Mouse (Mus musculus): ENCODE results near the gene Mta3. TPM values are rescaled to one million over a fixed set of nuclear protein-coding genes. Genes with fewer than 3 reads are reported as not detected.

Gene Mta3
- polyA plus RNA-seq, 1 experiment from 2014 or later: 38.2 TPM

GRCm38 (mm10) chr17:83741243-83741642 is 35.3 kb downstream of the Mta3 start:
- WGBS: 38% methylated on average over 6 of the region's 6 CpGs
- no peak for ATAC-seq
- Histone ChIP-seq H3K9ac (replicated peaks; ENCODE audit: low read depth, low read length) (no peak overlapping the region), H3K4me1 (replicated peaks; ENCODE audit: control insufficient read depth, insufficient read depth, low read length) (peaks cover 22% of the 10 kb centered on the region), H3K36me3 (ENCODE audit: control insufficient read depth, insufficient read depth) (0 out of 2 replicates have a peak, but pooled peaks cover 5% of the 10 kb centered on the region), H3K4me2 (ENCODE audit: low read length) (no peak overlapping the region), H3K4me3 (replicated peaks; ENCODE audit: low read length) (no peak overlapping the region), H3K9me3 (ENCODE audit: control insufficient read depth, low read length) (0 out of 2 replicates have a peak, but pooled peaks cover 3% of the 10 kb centered on the region), H3K27ac (ENCODE audit: low read length) (no peak overlapping the region), H3K27me3 (replicated peaks; ENCODE audit: control insufficient read depth, insufficient read depth, low read length) (no peaks in the 10 kb centered on the region)

GRCm38 (mm10) chr17:83744231-83744824 is 38.4 kb downstream of the Mta3 start:
- ATAC-seq: no peak
- Histone ChIP-seq H3K4me1 (replicated peaks; ENCODE audit: control insufficient read depth, insufficient read depth, low read length) (peaks cover 22% of the 10 kb centered on the region), H3K4me2 (ENCODE audit: low read length) (no peak overlapping the region), H3K4me3 (replicated peaks; ENCODE audit: low read length) (no peak overlapping the region), H3K9ac (replicated peaks; ENCODE audit: low read depth, low read length) (no peak overlapping the region), H3K27ac (ENCODE audit: low read length) (no peak overlapping the region), H3K36me3 (ENCODE audit: control insufficient read depth, insufficient read depth) (0 out of 2 replicates have a peak, but pooled peaks cover 5% of the 10 kb centered on the region), H3K27me3 (replicated peaks; ENCODE audit: control insufficient read depth, insufficient read depth, low read length) (no peaks in the 10 kb centered on the region), H3K9me3 (ENCODE audit: control insufficient read depth, low read length) (0 out of 2 replicates have a peak, but pooled peaks cover 3% of the 10 kb centered on the region)
- 97% methylated on average over 11 of the region's 11 CpGs for WGBS

- no peak for ATAC-seq
- no peak overlapping the region for H3K4me2 ChIP-seq (ENCODE audit: low read length)
- H3K36me3 ChIP-seq (ENCODE audit: control insufficient read depth, insufficient read depth): 0 out of 2 replicates have a peak, but pooled peaks cover 5% of the 10 kb centered on the region
- WGBS: 87% methylated on average over 10 of the region's 10 CpGs
- no peak overlapping the region for H3K9ac ChIP-seq (replicated peaks; ENCODE audit: low read depth, low read length)
- H3K4me3 ChIP-seq (replicated peaks; ENCODE audit: low read length): no peak overlapping the region
- no peak overlapping the region for H3K27ac ChIP-seq (ENCODE audit: low read length)
- no peaks in the 10 kb centered on the region for H3K4me1 ChIP-seq (replicated peaks; ENCODE audit: control insufficient read depth, insufficient read depth, low read length)
- no peaks in the 10 kb centered on the region for H3K27me3 ChIP-seq (replicated peaks; ENCODE audit: control insufficient read depth, insufficient read depth, low read length)
- H3K9me3 ChIP-seq (ENCODE audit: control insufficient read depth, low read length): 0 out of 2 replicates have a peak, but pooled peaks cover 3% of the 10 kb centered on the region
These were observed 41.6 kb downstream of the Mta3 start for GRCm38 (mm10) chr17:83747405-83748160.

DNA sequence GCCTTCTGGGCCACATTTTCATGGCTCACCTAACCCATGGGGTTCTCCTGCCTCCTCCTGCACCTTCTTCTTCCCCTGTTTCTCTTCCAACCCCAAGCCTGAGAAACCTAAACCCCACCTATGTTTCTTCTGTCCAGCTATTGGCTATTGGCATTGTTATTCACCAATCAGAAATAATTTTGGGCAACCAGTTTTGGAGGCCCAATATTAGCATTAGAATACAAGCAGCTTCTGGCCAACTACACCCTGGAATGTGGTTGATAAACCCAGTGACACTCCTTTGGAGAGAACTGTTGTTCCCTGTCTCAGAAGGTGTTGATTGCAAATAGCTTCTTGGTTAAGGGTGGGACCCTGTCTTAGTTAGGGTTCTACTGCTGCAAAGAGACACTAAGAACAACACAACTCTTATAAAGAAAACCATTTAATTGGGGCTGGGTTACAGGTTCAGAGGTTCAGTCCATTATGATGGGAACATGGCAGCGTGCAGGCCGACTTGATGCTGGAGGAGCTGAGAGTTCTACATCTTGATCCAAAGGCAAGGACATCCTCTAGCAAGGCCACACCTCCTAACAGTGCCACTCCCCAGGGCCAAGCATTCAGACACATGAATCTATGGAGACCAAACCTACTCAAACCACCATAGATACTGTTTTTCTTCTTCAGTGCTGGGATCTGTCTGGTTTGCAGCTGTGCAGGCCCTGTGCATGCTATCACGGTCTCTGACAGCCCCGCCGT is 44.4 kb downstream of the Mta3 start:
- no peak for ATAC-seq
- Histone ChIP-seq H3K4me3 (replicated peaks; ENCODE audit: low read length) (no peak overlapping the region), H3K4me2 (ENCODE audit: low read length) (no peak overlapping the region), H3K27ac (ENCODE audit: low read length) (no peak overlapping the region), H3K9ac (replicated peaks; ENCODE audit: low read depth, low read length) (no peak overlapping the region), H3K9me3 (ENCODE audit: control insufficient read depth, low read length) (no peaks in the 10 kb centered on the region), H3K4me1 (replicated peaks; ENCODE audit: control insufficient read depth, insufficient read depth, low read length) (no peaks in the 10 kb centered on the region), H3K36me3 (ENCODE audit: control insufficient read depth, insufficient read depth) (peaks cover 2% of the 10 kb centered on the region; the same call in 1 of the 2 replicates), H3K27me3 (replicated peaks; ENCODE audit: control insufficient read depth, insufficient read depth, low read length) (no peaks in the 10 kb centered on the region)
- WGBS: 92% methylated on average over 5 of the region's 5 CpGs

- H3K9ac ChIP-seq (replicated peaks; ENCODE audit: low read depth, low read length): no peak overlapping the region
- no peaks in the 10 kb centered on the region for H3K27me3 ChIP-seq (replicated peaks; ENCODE audit: control insufficient read depth, insufficient read depth, low read length)
- H3K4me3 ChIP-seq (replicated peaks; ENCODE audit: low read length): no peak overlapping the region
- H3K4me1 ChIP-seq (replicated peaks; ENCODE audit: control insufficient read depth, insufficient read depth, low read length): no peaks in the 10 kb centered on the region
- no peak overlapping the region for H3K4me2 ChIP-seq (ENCODE audit: low read length)
- no peaks in the 10 kb centered on the region for H3K9me3 ChIP-seq (ENCODE audit: control insufficient read depth, low read length)
- no peak for ATAC-seq
- WGBS: 28% methylated on average over 11 of the region's 11 CpGs
- H3K36me3 ChIP-seq (ENCODE audit: control insufficient read depth, insufficient read depth): peaks cover 2% of the 10 kb centered on the region; the same call in 1 of the 2 replicates
- H3K27ac ChIP-seq (ENCODE audit: low read length): no peak overlapping the region
These were observed 47.3 kb downstream of the Mta3 start for GRCm38 (mm10) chr17:83753112-83753899.

GRCm38 (mm10) chr17:83758096-83758495 is 52.1 kb downstream of the Mta3 start:
- Histone ChIP-seq H3K27me3 (replicated peaks; ENCODE audit: control insufficient read depth, insufficient read depth, low read length) (no peaks in the 10 kb centered on the region), H3K27ac (ENCODE audit: low read length) (no peak overlapping the region), H3K4me2 (ENCODE audit: low read length) (no peak overlapping the region), H3K4me1 (replicated peaks; ENCODE audit: control insufficient read depth, insufficient read depth, low read length) (no peaks in the 10 kb centered on the region), H3K9me3 (ENCODE audit: control insufficient read depth, low read length) (no peaks in the 10 kb centered on the region), H3K36me3 (ENCODE audit: control insufficient read depth, insufficient read depth) (peaks cover 4% of the 10 kb centered on the region), H3K9ac (replicated peaks; ENCODE audit: low read depth, low read length) (no peak overlapping the region), H3K4me3 (replicated peaks; ENCODE audit: low read length) (no peak overlapping the region)
- no peak for ATAC-seq
- WGBS: 83% methylated on average over 10 of the region's 10 CpGs

DNA sequence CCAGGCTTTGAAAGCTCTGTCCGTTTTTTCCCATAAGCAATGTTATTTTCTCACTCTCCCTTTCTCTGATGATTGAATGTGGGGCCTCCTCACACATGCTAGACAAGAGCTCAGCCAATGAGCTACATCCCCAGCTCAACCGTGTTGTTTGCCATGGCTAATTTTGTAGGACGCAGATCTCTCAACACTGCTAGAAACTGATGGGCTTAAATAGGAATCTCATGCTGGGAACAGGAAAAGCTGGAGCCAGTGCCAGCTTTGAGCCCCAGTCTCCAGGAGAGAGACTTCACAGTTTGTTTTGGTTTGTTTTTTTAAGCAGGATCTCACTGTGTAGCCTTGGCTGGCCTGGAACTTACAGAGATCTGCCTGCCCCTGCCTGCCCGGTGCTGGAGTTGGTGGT is 53.6 kb downstream of the Mta3 start:
- no peaks in the 10 kb centered on the region for H3K9me3 ChIP-seq (ENCODE audit: control insufficient read depth, low read length)
- 60% methylated on average over 4 of the region's 4 CpGs for WGBS
- no peak overlapping the region for H3K4me2 ChIP-seq (ENCODE audit: low read length)
- H3K9ac ChIP-seq (replicated peaks; ENCODE audit: low read depth, low read length): no peak overlapping the region
- ATAC-seq: no peak
- peaks cover 7% of the 10 kb centered on the region for H3K36me3 ChIP-seq (ENCODE audit: control insufficient read depth, insufficient read depth)
- H3K27me3 ChIP-seq (replicated peaks; ENCODE audit: control insufficient read depth, insufficient read depth, low read length): no peaks in the 10 kb centered on the region
- H3K27ac ChIP-seq (ENCODE audit: low read length): no peak overlapping the region
- no peak overlapping the region for H3K4me3 ChIP-seq (replicated peaks; ENCODE audit: low read length)
- H3K4me1 ChIP-seq (replicated peaks; ENCODE audit: control insufficient read depth, insufficient read depth, low read length): no peaks in the 10 kb centered on the region

GRCm38 (mm10) chr17:83764538-83764937 is 58.6 kb downstream of the Mta3 start:
- no peak overlapping the region for H3K4me2 ChIP-seq (ENCODE audit: low read length)
- no peaks in the 10 kb centered on the region for H3K27me3 ChIP-seq (replicated peaks; ENCODE audit: control insufficient read depth, insufficient read depth, low read length)
- H3K27ac ChIP-seq (ENCODE audit: low read length): no peak overlapping the region
- 76% methylated on average over 4 of the region's 4 CpGs for WGBS
- no peak for ATAC-seq
- H3K4me3 ChIP-seq (replicated peaks; ENCODE audit: low read length): no peak overlapping the region
- H3K9me3 ChIP-seq (ENCODE audit: control insufficient read depth, low read length): no peaks in the 10 kb centered on the region
- H3K4me1 ChIP-seq (replicated peaks; ENCODE audit: control insufficient read depth, insufficient read depth, low read length): no peaks in the 10 kb centered on the region
- no peak overlapping the region for H3K9ac ChIP-seq (replicated peaks; ENCODE audit: low read depth, low read length)
- H3K36me3 ChIP-seq (ENCODE audit: control insufficient read depth, insufficient read depth): peaks cover 5% of the 10 kb centered on the region; the same call in 1 of the 2 replicates
